Mouse (Mus musculus) lung, adult 2 months (tissue): ENCODE measurements at regions not wholly inside any gene's neighbourhood (a gene's known extent, or its start where the extent isn't known, plus 50 kb on each side); places are given as distances from the start of the nearest gene placed in this dataset.

Source experiments
- CTCF ChIP-seq: fragments of 200-500 bp; IDR thresholded peaks from 2 replicates; pipeline ENCODE4 v1.5.1; 2011; ENCODE audit warnings: mild to moderate bottlenecking, low read length, control low read depth; ENCODE audit not compliant: insufficient read depth
- POLR2A ChIP-seq: fragments of 200-500 bp; IDR thresholded peaks from 2 replicates; pipeline ENCODE4 v1.6.1; 2011; ENCODE audit warnings: low read depth, mild to moderate bottlenecking, control low read depth, low read length, borderline replicate concordance; ENCODE audit errors: extremely low read depth

- TF ChIP-seq CTCF (no peak), POLR2A (no peak)
Observed at GRCm38 (mm10) chr15:36395672-36396050, 611.9 kb downstream of the Zfp706 start.
